Mouse (Mus musculus) hematopoietic stem cell, adult 5-6 weeks (primary cell): ENCODE results near the gene Ccsap. TPM values are rescaled to one million over a fixed set of nuclear protein-coding genes. Genes with fewer than 3 reads are reported as not detected.
"Not testable (repeated sequence)": the region's sequence is repeated elsewhere in the genome, so short reads cannot be mapped to it uniquely, and the experiment has no call there.

Source experiments
- ATAC-seq, 2 experiments: fragments of 125-278 bp in 1 of 2; replicated peaks in 1 of 2; 2 replicates each; pipeline ENCODE4 v1.8.0; 2016 to 2017; ENCODE audit warnings: inconsistent platforms in 2 of 2, mild to moderate bottlenecking in 2 of 2, moderate number of reproducible peaks in 2 of 2, low read depth in 1 of 2, moderate TSS enrichment in 1 of 2; ENCODE audit not compliant: low FRiP score in 2 of 2, poor library complexity in 2 of 2, severe bottlenecking in 2 of 2, insufficient read depth in 1 of 2, low TSS enrichment in 1 of 2
- total RNA-seq: library from RNA; stranded (forward); fragments of 172-1452, 232-1000 nt; gene quantifications from 2 replicates; pipeline ENCODE4 v1.2.3, GENCODE M21; 2017

The Ccsap gene
- total RNA-seq, 1 experiment from 2014 or later = 9.6 TPM

- ATAC-seq = no peak
Observed at GRCm38 (mm10) chr8:123819683-123820610, 40.1 kb downstream of the Ccsap start.

- no peak for ATAC-seq
Observed at GRCm38 (mm10) chr8:123817747-123818146, 42.3 kb downstream of the Ccsap start.

- no peak for ATAC-seq
Observed at GRCm38 (mm10) chr8:123816939-123817338, 43.1 kb downstream of the Ccsap start.

GRCm38 (mm10) chr8:123815325-123815724 lies 44.7 kb downstream of the Ccsap start:
- ATAC-seq = no peak

GRCm38 (mm10) chr8:123813892-123814266 lies 46.1 kb downstream of the Ccsap start:
- ATAC-seq = no peak

- ATAC-seq = peak; percentile 25 to 27; a peak in 2 of 4 replicates
Observed at GRCm38 (mm10) chr8:123813173-123813891, 46.7 kb downstream of the Ccsap start.

GRCm38 (mm10) chr8:123812227-123812626 lies 47.8 kb downstream of the Ccsap start:
- no peak for ATAC-seq

GRCm38 (mm10) chr8:123809342-123809741 lies 50.7 kb downstream of the Ccsap start:
- ATAC-seq = not testable (repeated sequence)

- no peak for ATAC-seq
Observed at GRCm38 (mm10) chr8:123808671-123809070, 51.3 kb downstream of the Ccsap start.

- ATAC-seq = no peak
Observed at GRCm38 (mm10) chr8:123807852-123808573, 52.0 kb downstream of the Ccsap start.

- ATAC-seq = peak; percentile 64 to 70
Observed at GRCm38 (mm10) chr8:123807024-123807431, 53.0 kb downstream of the Ccsap start.

GRCm38 (mm10) chr8:123806374-123806935 lies 53.6 kb downstream of the Ccsap start:
- no peak for ATAC-seq

GRCm38 (mm10) chr8:123805718-123806373 lies 54.2 kb downstream of the Ccsap start, which contains the start of gene Rab4a:
TSS of gene Rab4a (plus strand) at chr8:123805985.
- ATAC-seq = peak; percentile 61 to 65

- no peak for ATAC-seq
Observed at GRCm38 (mm10) chr8:123805209-123805717, 54.7 kb downstream of the Ccsap start.

- ATAC-seq = no peak
Observed at GRCm38 (mm10) chr8:123804586-123804985, 55.4 kb downstream of the Ccsap start.

GRCm38 (mm10) chr8:123803639-123804038 lies 56.4 kb downstream of the Ccsap start:
- ATAC-seq = no peak

GRCm38 (mm10) chr8:123801538-123801937 lies 58.5 kb downstream of the Ccsap start:
- ATAC-seq = no peak
